Mouse (Mus musculus) cerebellum, adult 9-11 months (tissue): ENCODE data around the gene Tut1.
"Not testable (repeated sequence)": the region's sequence is repeated elsewhere in the genome, so short reads cannot be mapped to it uniquely, and the experiment has no call there.

Experiments
- DNase-seq: peaks from one replicate; pipeline ENCODE4 v3.0.0; 2022

Gene Tut1

GRCm38 (mm10) chr19:8984255-8984868, 30.7 kb downstream of the Tut1 start:
- no peak for DNase-seq

GRCm38 (mm10) chr19:8985891-8986290, 32.2 kb downstream of the Tut1 start:
- no peak for DNase-seq

- DNase-seq = no peak
These were observed 34.2 kb downstream of the Tut1 start for GRCm38 (mm10) chr19:8987816-8988215.

DNA sequence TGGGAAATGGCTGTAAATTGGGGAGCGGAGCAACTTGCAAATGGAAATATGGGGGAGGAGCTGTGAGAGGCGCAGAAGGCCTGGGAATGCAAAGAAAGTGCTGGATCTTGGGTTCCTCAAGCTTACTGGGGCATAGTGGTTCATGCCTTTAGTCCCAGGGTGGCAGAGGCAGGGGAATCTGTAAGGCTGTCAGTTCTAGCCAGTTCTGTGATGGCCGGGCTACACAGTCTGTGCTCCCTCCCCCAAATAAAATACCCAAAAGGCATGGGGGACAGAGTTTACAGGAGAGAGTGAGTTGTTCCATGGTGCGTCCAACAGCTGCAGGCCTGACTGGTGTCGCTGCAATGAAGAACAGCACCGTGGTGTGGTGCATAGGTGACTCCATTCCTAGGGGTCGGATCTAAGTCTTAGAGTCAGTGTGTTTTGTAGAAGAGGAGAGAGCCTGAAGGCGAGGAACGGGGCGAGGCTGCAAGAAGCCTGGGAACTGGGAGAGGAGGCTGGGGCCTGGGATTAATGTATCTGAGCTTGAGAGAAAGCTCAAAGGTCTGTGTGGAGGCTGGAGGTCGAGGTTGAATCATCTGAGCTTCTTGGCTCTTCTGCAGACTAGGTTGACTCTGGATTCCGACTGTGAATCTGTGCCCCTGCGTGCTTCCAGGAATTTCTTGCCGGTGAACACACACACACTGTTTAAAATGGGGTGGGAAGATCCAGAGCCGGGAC, 34.9 kb downstream of the Tut1 start:
- no peak for DNase-seq

- no peak for DNase-seq
These were observed 35.5 kb downstream of the Tut1 start, which contains the start of gene Ahnak for GRCm38 (mm10) chr19:8989066-8989566. Gene Ahnak, plus strand, starts transcription at chr19:8989284.

DNA sequence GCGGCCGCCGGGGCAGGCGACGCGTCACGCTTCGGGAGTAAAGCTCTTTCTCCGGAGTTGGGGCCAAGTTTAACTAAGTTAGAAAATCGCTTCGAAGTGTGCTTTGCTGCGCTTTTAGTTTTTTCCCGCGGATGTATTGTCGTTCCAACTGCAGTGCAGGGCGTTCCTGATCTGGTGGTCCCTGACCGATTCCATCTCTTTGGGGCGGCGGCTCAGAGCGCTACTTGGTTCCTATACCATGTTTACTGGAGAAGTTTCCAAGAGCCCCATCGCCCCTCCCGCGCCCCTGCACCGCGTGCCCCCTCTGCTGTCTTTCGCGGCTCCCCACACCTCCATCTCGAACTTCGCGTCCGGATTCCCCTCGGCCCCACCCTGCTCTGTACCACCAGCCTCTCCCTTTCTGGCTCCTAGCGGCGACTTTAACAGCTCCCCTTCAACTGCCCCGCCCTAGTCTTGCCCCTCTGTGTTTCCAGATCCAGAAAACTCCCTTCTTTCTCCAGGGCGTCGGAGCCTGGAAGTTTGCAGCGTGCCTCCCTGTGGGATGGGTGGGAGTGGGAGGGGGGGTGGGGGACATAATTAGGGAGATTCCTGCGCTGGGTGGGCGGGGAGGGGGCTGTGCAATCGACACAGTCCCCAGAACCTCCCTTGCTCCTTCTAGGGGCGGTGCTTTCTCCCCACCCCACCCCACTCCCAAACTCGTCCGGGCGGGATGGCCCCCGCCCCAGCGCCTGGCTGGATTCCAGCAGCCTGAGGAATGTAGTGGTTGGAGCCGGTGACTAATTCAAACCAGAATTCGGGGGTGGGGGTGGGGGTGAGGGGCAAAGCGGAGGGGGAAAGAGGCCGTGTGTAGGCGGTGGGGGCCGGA, 36.2 kb downstream of the Tut1 start:
- DNase-seq = no peak

GRCm38 (mm10) chr19:8990432-8991102, 36.9 kb downstream of the Tut1 start:
- no peak for DNase-seq

GRCm38 (mm10) chr19:8991245-8991870, 37.7 kb downstream of the Tut1 start:
- DNase-seq = no peak

- DNase-seq = no peak
These were observed 38.5 kb downstream of the Tut1 start for GRCm38 (mm10) chr19:8991871-8992735.

- peak; percentile 28 for DNase-seq
These were observed 39.4 kb downstream of the Tut1 start for GRCm38 (mm10) chr19:8992769-8993624.

- no peak for DNase-seq
These were observed 39.9 kb downstream of the Tut1 start for GRCm38 (mm10) chr19:8993625-8993912.

GRCm38 (mm10) chr19:8994813-8995607, 41.4 kb downstream of the Tut1 start:
- DNase-seq = no peak

- DNase-seq = no peak
These were observed 43.0 kb downstream of the Tut1 start for GRCm38 (mm10) chr19:8996601-8997000.

DNA sequence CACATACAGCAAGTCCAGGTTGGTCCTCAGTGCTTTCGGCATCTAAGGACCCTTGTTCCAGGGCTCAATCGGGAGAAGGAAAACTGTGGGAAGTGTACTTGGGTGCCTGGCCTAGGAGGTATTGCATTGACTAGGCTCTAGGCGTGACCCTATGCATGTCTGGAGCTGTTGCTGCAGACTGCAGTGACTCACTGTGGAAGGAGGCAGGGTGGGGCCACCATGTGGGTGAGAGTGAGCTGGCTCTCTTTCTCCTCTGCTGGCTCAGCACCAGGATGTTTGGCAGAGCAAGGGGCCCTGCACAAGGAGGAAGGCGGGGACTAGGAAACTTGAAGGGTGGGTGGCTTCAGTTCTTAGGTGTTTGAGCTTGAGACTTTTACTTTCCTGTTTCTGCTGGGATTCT, 43.9 kb downstream of the Tut1 start:
- DNase-seq = no peak

GRCm38 (mm10) chr19:8998546-8998945, 44.9 kb downstream of the Tut1 start:
- no peak for DNase-seq

GRCm38 (mm10) chr19:8999223-8999622, 45.6 kb downstream of the Tut1 start:
- no peak for DNase-seq

- not testable (repeated sequence) for DNase-seq
These were observed 53.3 kb downstream of the Tut1 start for GRCm38 (mm10) chr19:9006915-9007314.
